Mouse (Mus musculus): ENCODE measurements around the gene Eif2s3x. TPM values are rescaled to one million over a fixed set of nuclear protein-coding genes. Genes with fewer than 3 reads are reported as not detected.

The Eif2s3x gene
- polyA plus RNA-seq, 1 experiment from 2014 or later: 132 TPM

DNA sequence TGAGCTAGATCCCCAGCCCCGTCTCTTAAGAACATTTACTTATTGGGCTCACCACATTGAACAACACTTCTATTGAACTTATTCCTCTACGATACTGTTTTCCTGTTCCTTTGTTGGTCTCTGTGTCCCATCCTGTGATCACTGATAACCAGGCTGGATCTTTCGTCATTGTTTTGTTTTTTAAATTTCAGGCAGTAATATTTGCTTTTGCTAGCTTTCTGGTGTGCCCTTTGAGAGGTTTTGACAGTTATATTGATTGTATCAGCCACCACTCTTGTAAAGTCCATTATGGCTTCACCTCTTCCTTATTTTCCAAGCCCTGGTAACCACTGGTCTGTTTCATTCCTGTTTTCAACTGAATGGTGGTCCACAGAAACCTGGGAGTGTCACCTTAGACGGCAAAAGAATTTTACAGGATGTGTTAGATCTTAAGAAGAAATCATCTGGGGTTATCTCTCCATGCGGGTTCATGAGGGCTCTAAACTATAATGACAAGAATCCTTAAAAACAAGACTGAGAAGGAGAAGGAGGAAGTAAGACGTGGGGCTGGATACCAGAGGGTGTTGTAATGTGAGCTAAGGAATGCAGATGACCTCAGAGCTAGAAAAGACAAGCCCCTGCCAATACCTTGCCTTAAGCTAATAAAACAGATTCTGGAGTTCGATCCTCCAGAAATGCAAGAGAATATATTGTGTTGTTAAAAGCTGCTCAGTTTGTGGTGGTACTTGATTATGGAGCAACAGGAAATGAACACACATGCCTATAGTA is 70.5 kb downstream of the Eif2s3x start:
- WGBS: 73% methylated on average over 7 of the region's 7 CpGs

GRCm38 (mm10) chrX:94140080-94140479 is 72.6 kb downstream of the Eif2s3x start:
- Histone ChIP-seq H3K4me3 (ENCODE audit: low read depth, low read length) (no peak overlapping the region), H3K4me1 (ENCODE audit: control insufficient read depth, insufficient read depth, low read length) (no peaks in the 10 kb centered on the region), H3K36me3 (ENCODE audit: control insufficient read depth, insufficient read depth, low read length) (no peaks in the 10 kb centered on the region), H3K9me3 (ENCODE audit: control insufficient read depth, low read length) (no peaks in the 10 kb centered on the region), H3K9ac (ENCODE audit: low read length) (no peak overlapping the region), H3K4me2 (ENCODE audit: low read depth) (no peak overlapping the region), H3K27ac (ENCODE audit: low read depth, low read length) (no peak overlapping the region), H3K27me3 (ENCODE audit: control insufficient read depth, insufficient read depth, low read length) (peaks cover 17% of the 10 kb centered on the region; the same call in 1 of the 2 replicates)
- 85% methylated on average over 1 of the region's 1 CpGs for WGBS
- DNase-seq (ENCODE audit: low spot score) (no peak), ATAC-seq (ENCODE audit: insufficient read depth, low FRiP score, low TSS enrichment) (no peak)

More for the DNA sequence above, 70.5 kb downstream of the Eif2s3x start:
- Histone ChIP-seq H3K4me3 (ENCODE audit: low read depth, low read length) (no peak overlapping the region), H3K9me3 (ENCODE audit: control insufficient read depth, low read length) (no peaks in the 10 kb centered on the region), H3K4me1 (ENCODE audit: control insufficient read depth, insufficient read depth, low read length) (no peaks in the 10 kb centered on the region), H3K9ac (ENCODE audit: low read length) (no peak overlapping the region), H3K4me2 (ENCODE audit: low read depth) (no peak overlapping the region), H3K27ac (ENCODE audit: low read depth, low read length) (no peak overlapping the region), H3K36me3 (ENCODE audit: control insufficient read depth, insufficient read depth, low read length) (no peaks in the 10 kb centered on the region), H3K27me3 (ENCODE audit: control insufficient read depth, insufficient read depth, low read length) (peaks cover 25% of the 10 kb centered on the region)
- DNase-seq (ENCODE audit: low spot score): no peak
- ATAC-seq (ENCODE audit: insufficient read depth, low FRiP score, low TSS enrichment): no peak

Other genes with a start within 250 kb of the Eif2s3x start
- not detected in 2 replicates for gene AU015836, start 244.2 kb downstream of the Eif2s3x start, polyA plus RNA-seq (2014; fragmentation: Nextera tagmentation; extraction: Ambion mirVana)
- 24.7 and 32.9 TPM in 2 replicates for gene Zfx, start 89.2 kb downstream of the Eif2s3x start, polyA plus RNA-seq (2014; fragmentation: Nextera tagmentation; extraction: Ambion mirVana)
- gene Klhl15, start 21.7 kb upstream of the Eif2s3x start, polyA plus RNA-seq (2014; fragmentation: Nextera tagmentation; extraction: Ambion mirVana): 11.1 and 11.4 TPM in 2 replicates
- 0.12 and 0.21 TPM in 2 replicates for gene Fam90a1b, start 153.9 kb upstream of the Eif2s3x start, polyA plus RNA-seq (2014; fragmentation: Nextera tagmentation; extraction: Ambion mirVana)
- 114 and 125 TPM in 2 replicates for gene Apoo, start 154.3 kb upstream of the Eif2s3x start, polyA plus RNA-seq (2014; fragmentation: Nextera tagmentation; extraction: Ambion mirVana)

Measured in neural tube, embryonic 11.5 days (tissue).